Mouse (Mus musculus): ENCODE results near the gene Cxcr5. TPM values are rescaled to one million over a fixed set of nuclear protein-coding genes. Genes with fewer than 3 reads are reported as not detected.

Gene Cxcr5
- total and polyA plus RNA-seq, 3 experiments, result 0.17 to 0.26 TPM; not detected in 1

DNA sequence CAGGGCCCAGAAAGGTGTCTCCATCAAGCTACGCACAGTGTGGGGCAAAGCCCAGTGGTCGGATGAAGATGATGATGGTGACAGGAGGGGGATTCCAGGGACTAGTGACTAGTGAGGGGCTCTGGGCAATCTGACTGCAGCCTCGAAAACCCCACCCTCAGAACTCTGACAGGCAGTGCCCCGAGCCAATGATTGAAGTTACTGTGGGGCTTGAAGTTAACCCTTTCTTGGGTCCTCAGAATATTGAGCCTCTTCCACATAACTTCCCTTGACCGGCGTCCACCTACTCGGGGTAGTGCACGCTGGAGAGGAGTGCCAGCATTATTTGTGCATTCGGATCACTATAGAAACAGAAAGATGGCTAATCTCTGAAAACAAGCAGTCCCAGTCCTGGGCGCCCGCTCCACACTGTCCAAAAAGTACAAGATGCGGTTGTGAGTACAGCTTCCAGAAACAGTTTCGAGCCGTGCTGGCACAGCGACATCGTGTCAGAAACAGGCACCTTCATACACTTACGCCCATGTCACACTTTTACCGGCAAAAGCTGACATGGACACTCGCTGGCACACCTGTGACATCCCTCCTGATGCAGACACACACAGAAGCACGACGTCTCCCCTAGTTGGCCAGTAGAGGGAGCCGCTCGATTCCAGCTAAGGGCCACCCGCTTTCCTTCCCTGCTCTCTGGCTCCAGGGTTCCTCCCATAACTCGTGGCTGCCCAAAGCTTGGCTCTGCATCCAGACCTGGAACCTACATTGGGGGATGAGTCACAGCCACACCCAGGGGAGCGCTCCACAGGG lies 81.8 kb downstream of the Cxcr5 start:
- DNase-seq, result peak; percentile 92

DNA sequence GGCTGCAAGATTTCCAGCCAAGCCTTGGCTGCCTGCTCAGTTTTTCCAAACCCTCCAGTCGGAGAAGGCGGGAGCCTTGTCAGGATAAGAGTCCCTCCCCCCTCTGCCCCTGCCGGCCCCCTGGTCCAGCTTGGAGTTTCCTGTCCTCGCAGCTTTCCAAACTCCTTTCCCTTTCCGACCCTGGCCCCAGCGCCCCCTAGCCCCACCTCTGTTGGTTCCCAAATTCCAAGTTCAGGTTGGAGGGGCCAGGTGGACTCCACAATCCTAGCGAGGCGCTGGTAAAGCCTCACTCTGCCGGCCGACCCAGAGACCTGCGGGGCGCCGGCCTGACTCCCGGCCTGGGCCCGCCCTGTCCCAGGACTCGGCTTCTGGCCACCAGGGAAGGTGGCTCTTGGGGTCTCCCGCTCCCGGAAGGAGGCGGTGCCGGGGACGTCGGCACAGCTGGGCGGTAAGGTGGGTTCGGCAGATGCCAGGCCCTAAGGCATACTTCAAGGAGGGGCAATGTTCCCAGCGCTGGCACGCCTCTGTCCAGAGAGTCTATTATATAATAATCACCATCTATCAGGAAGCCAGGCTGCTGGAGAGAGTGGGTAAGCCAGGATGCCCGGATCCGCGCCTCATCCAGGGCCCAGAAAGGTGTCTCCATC lies 82.6 kb downstream of the Cxcr5 start:
- DNase-seq, result peak; percentile 89

GRCm38 (mm10) chr9:44478229-44478921 lies 83.3 kb downstream of the Cxcr5 start:
- DNase-seq, result no peak

DNA sequence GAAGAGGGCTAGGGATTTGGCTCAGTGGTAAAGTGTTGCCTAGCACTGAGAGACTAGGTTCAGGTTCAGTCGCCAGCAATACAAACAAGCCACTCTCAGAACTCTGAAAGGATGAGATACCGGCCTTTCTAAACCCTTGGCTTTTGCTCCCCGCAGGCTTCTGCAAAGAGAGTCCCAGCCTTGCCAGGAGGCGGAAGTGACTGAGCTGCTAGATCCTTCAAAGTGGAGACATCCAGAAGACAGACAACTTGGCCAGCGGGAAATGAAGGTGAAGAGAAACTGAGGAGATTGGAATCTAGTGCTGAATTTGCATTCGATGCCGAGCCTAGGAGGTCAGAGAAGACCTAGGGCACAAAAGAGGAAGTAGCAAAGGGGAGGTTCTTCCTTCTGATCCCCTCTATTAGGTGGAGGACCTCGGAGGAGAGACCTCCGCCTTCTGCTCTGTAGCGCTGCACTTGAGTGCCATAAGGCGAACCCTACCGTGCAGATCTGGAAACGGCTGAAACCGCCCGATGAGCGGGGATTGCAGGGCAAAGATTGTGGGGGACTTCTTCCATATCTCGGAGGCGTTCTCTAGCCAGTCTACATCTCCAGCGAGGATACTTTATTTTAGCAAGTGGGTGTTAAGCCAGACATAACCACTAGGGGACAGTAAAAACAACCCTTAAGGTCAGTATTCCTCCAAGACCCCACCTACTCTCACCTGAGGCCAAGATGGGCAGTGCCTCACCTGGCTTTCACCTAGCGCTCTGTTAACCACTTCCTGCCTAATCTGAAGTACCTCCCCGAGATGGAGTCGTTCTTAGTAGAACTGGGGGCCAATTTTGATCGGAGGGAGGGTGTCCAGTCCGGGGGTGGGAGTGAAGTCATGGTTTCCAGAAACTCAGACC lies 84.1 kb downstream of the Cxcr5 start:
- peak; percentile 50 for DNase-seq

DNA sequence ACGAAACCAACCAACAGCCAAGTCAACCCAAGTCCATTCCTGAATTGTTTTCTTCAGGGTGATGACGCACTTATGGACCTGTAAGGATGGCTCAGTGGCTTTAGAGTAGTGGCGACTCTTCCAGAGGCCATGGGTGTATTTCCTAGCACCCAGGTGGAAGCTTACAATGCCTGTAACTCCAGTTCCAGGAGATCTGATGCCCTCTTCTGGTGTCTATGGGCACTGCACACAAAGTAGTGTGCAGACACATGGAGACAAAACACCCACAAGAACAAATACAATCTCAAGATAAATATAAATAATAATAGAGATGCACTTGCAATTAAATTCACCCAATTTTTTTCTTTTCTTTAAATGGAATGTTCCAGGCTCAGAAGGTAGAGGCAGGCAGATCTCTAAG lies 85.7 kb downstream of the Cxcr5 start:
- no peak for DNase-seq

GRCm38 (mm10) chr9:44474327-44474726 lies 87.3 kb downstream of the Cxcr5 start:
- no peak for DNase-seq

DNA sequence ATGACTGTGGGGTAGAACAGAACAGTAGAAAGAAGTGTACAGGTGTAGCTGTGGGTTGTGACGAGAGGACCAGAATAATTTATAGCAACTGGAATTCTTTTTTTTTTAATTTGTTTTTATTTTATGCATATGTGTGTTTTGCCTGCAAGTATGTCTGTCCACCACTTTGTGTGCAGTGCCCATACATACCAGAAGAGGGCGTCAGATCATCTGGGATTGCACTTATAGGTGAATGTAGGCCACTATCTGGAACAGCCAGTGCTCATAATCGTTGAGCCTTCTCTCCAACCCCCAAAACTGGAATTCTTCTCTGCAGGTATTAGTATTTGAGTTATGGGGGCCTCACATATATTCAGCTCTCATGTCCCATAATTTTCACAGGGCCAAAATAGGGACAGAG lies 88.5 kb downstream of the Cxcr5 start:
- DNase-seq, result no peak

GRCm38 (mm10) chr9:44468800-44469199 lies 92.9 kb downstream of the Cxcr5 start:
- no peak for DNase-seq

GRCm38 (mm10) chr9:44468224-44468623 lies 93.5 kb downstream of the Cxcr5 start:
- DNase-seq, result no peak

DNA sequence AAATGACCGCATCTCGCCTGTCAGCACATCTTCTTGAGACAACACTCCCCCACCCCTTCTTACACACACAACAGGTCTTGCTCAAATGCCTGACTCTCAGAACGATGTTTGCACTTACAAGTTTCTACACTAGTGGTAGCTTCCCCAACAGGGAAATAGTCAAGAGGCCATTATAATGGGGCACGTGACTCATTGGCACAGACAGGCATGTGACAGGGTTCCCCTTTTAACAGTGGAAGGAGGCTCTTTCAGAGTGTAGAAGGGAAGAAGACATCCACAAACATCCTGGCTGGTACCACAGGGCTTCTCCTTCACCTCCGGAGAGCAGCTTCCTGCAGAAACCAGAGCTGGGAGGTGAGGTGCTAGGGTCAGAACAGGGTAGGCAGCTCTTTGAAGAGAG lies 99.7 kb downstream of the Cxcr5 start:
- DNase-seq, result no peak

Other genes starting within 250 kb of the Cxcr5 start
- gene C2cd2l, start 241.6 kb downstream of the Cxcr5 start, total RNA-seq (2021), result 10 to 100 TPM; 46.1 to 59.0 TPM
- 100 and 106 TPM in 2 replicates for gene C2cd2l, start 241.6 kb downstream of the Cxcr5 start, polyA plus RNA-seq (2012; rRNA removed)
- 10 to 100 TPM; 28.2 to 36.1 TPM for gene Dpagt1, start 235.9 kb downstream of the Cxcr5 start, total RNA-seq (2021)
- gene Dpagt1, start 235.9 kb downstream of the Cxcr5 start, polyA plus RNA-seq (2012; rRNA removed), result 55.8 and 68.2 TPM in 2 replicates
- 10 to 100 TPM; 28.1 to 37.4 TPM for gene H2afx, start 227.2 kb downstream of the Cxcr5 start, total RNA-seq (2021)
- 124 and 134 TPM in 2 replicates for gene H2afx, start 227.2 kb downstream of the Cxcr5 start, polyA plus RNA-seq (2012; rRNA removed)
- gene Hmbs, start 217.6 kb downstream of the Cxcr5 start, total RNA-seq (2021), result 10 to 100 TPM; 80.7 to 92.6 TPM
- 75.0 and 80.6 TPM in 2 replicates for gene Hmbs, start 217.6 kb downstream of the Cxcr5 start, polyA plus RNA-seq (2012; rRNA removed)
- gene Vps11, start 200.2 kb downstream of the Cxcr5 start, total RNA-seq (2021), result 10 to 100 TPM; 57.9 to 58.4 TPM
- gene Vps11, start 200.2 kb downstream of the Cxcr5 start, polyA plus RNA-seq (2012; rRNA removed), result 32.2 and 39.4 TPM in 2 replicates
- gene Hyou1, start 182.4 kb downstream of the Cxcr5 start, total RNA-seq (2021), result 100 to 1,000 TPM; 177 to 230 TPM
- gene Hyou1, start 182.4 kb downstream of the Cxcr5 start, polyA plus RNA-seq (2012; rRNA removed), result 64.3 and 127 TPM in 2 replicates
- gene Slc37a4, start 165.0 kb downstream of the Cxcr5 start, total RNA-seq (2021), result 10 to 100 TPM; 14.4 to 15.6 TPM
- 27.9 and 33.5 TPM in 2 replicates for gene Slc37a4, start 165.0 kb downstream of the Cxcr5 start, polyA plus RNA-seq (2012; rRNA removed)
- 1,000 to 10,000 TPM; 1,025 to 1,177 TPM for gene Rps25, start 154.7 kb downstream of the Cxcr5 start, total RNA-seq (2021)
- 21.7 and 23.2 TPM in 2 replicates for gene Rps25, start 154.7 kb downstream of the Cxcr5 start, polyA plus RNA-seq (2012; rRNA removed)
- 10 to 100 TPM; 81.3 to 92.1 TPM for gene Trappc4, start 154.3 kb downstream of the Cxcr5 start, total RNA-seq (2021)
- gene Trappc4, start 154.3 kb downstream of the Cxcr5 start, polyA plus RNA-seq (2012; rRNA removed), result 44.2 and 51.2 TPM in 2 replicates
- gene Ccdc84, start 143.3 kb downstream of the Cxcr5 start, total RNA-seq (2021), result 10 to 100 TPM; 14.5 to 21.1 TPM
- 12.3 and 23.7 TPM in 2 replicates for gene Ccdc84, start 143.3 kb downstream of the Cxcr5 start, polyA plus RNA-seq (2012; rRNA removed)
- not detected for gene Foxr1, start 120.7 kb downstream of the Cxcr5 start, total RNA-seq (2021)
- not detected in 2 replicates for gene Foxr1, start 120.7 kb downstream of the Cxcr5 start, polyA plus RNA-seq (2012; rRNA removed)
- gene Upk2, start 106.9 kb downstream of the Cxcr5 start, total RNA-seq (2021), result not detected
- not detected in 2 replicates for gene Upk2, start 106.9 kb downstream of the Cxcr5 start, polyA plus RNA-seq (2012; rRNA removed)
- gene Bcl9l, start 79.1 kb downstream of the Cxcr5 start, total RNA-seq (2021), result 10 to 100 TPM; 41.9 to 61.1 TPM
- 62.7 and 64.5 TPM in 2 replicates for gene Bcl9l, start 79.1 kb downstream of the Cxcr5 start, polyA plus RNA-seq (2012; rRNA removed)
- gene Ddx6, start 43.0 kb upstream of the Cxcr5 start, total RNA-seq (2021), result 100 to 1,000 TPM; 114 to 121 TPM
- gene Ddx6, start 43.0 kb upstream of the Cxcr5 start, polyA plus RNA-seq (2012; rRNA removed), result 7.2 and 9.1 TPM in 2 replicates
- not detected for gene Treh, start 111.4 kb upstream of the Cxcr5 start, total RNA-seq (2021)
- not detected in 2 replicates for gene Treh, start 111.4 kb upstream of the Cxcr5 start, polyA plus RNA-seq (2012; rRNA removed)
- 10 to 100 TPM; 24.9 to 54.1 TPM for gene Phldb1, start 173.3 kb upstream of the Cxcr5 start, total RNA-seq (2021)
- gene Phldb1, start 173.3 kb upstream of the Cxcr5 start, polyA plus RNA-seq (2012; rRNA removed), result 59.7 and 90.9 TPM in 2 replicates
- 100 to 1,000 TPM; 145 to 172 TPM for gene Arcn1, start 206.0 kb upstream of the Cxcr5 start, total RNA-seq (2021)
- gene Arcn1, start 206.0 kb upstream of the Cxcr5 start, polyA plus RNA-seq (2012; rRNA removed), result 17.1 and 23.2 TPM in 2 replicates
- gene Ift46, start 206.0 kb upstream of the Cxcr5 start, total RNA-seq (2021), result 100 to 1,000 TPM in 1 of 2 experiments, 10 to 100 TPM in 1; 73.0 to 102 TPM
- gene Ift46, start 206.0 kb upstream of the Cxcr5 start, polyA plus RNA-seq (2012; rRNA removed), result 20.7 and 22.2 TPM in 2 replicates
- 1 to 10 TPM; 3.1 to 9.8 TPM for gene Tmem25, start 237.4 kb upstream of the Cxcr5 start, total RNA-seq (2021)
- 15.7 and 22.1 TPM in 2 replicates for gene Tmem25, start 237.4 kb upstream of the Cxcr5 start, polyA plus RNA-seq (2012; rRNA removed)
- 1 to 10 TPM; 1.6 to 4.1 TPM for gene Ttc36, start 241.2 kb upstream of the Cxcr5 start, total RNA-seq (2021)
- gene Ttc36, start 241.2 kb upstream of the Cxcr5 start, polyA plus RNA-seq (2012; rRNA removed), result 16.6 and 21.5 TPM in 2 replicates

Data from adrenal gland, adult 2 months (tissue).